Mouse (Mus musculus) CH12.LX (cell line): Measurements from ENCODE around the gene Tmco1. TPM values are rescaled to one million over a fixed set of nuclear protein-coding genes. Genes with fewer than 3 reads are reported as not detected.

Experiments used
- DNase-seq: peaks from one replicate; pipeline ENCODE4 v3.0.0-alpha.2; 2013; ENCODE audit errors: extremely low read depth
- H3K27ac ChIP-seq: 2 replicates; pipeline ENCODE4 v1.5.1; 2012; ENCODE audit warnings: low read depth, mild to moderate bottlenecking, control low read depth, moderate library complexity; ENCODE audit not compliant: insufficient read depth
- H3K27me3 ChIP-seq: replicated peaks from 2 replicates; pipeline ENCODE3; 2012; ENCODE audit warnings: inconsistent platforms
- H3K36me3 ChIP-seq, 2 experiments: replicated peaks in 1 of 2; 2 replicates each; pipeline versions ENCODE3 to v1.6.1; 2012; ENCODE audit warnings: inconsistent platforms in 1 of 2, low read length in 1 of 2, mild to moderate bottlenecking in 1 of 2, mixed read lengths in 1 of 2, moderate library complexity in 1 of 2; ENCODE audit not compliant: control insufficient read depth in 1 of 2, insufficient read depth in 1 of 2
- H3K4me1 ChIP-seq, 2 experiments: 2 replicates each; pipeline ENCODE4 v1.6.1; 2012; ENCODE audit warnings: inconsistent platforms in 1 of 2, moderate library complexity in 1 of 2; ENCODE audit not compliant: insufficient read depth in 2 of 2, control insufficient read depth in 1 of 2
- H3K4me2 ChIP-seq: 2 replicates; pipeline ENCODE4 v1.6.1; 2012; ENCODE audit warnings: low read depth, mild to moderate bottlenecking, control low read depth; ENCODE audit not compliant: poor library complexity, insufficient read depth, severe bottlenecking
- H3K4me3 ChIP-seq, 3 experiments: fragments of 150-350 bp in 1 of 3; sonication (generic) in 1 of 3; replicated peaks in 1 of 3; 2 replicates each; pipeline versions ENCODE3 to v1.5.1; 2011 to 2012; ENCODE audit warnings: low read depth in 2 of 3, low read length in 2 of 3, mild to moderate bottlenecking in 2 of 3, moderate library complexity in 2 of 3, control low read depth in 1 of 3, improper control_type of control experiment in 1 of 3, inconsistent platforms in 1 of 3, mixed read lengths in 1 of 3; ENCODE audit not compliant: poor library complexity in 1 of 3
- H3K79me2 ChIP-seq: replicated peaks from 2 replicates; pipeline ENCODE4 v1.6.1; 2012; ENCODE audit warnings: mild to moderate bottlenecking, moderate library complexity; ENCODE audit not compliant: control insufficient read depth, poor library complexity, insufficient read depth, severe bottlenecking; ENCODE audit errors: extremely low read depth
- H3K9ac ChIP-seq: 2 replicates; pipeline ENCODE4 v1.6.1; 2012; ENCODE audit warnings: low read depth, mild to moderate bottlenecking, control low read depth, moderate library complexity; ENCODE audit not compliant: insufficient read depth
- H3K9me3 ChIP-seq: replicated peaks from 2 replicates; pipeline ENCODE3; 2012; ENCODE audit warnings: low read length, inconsistent platforms, mixed read lengths
- BHLHE40 ChIP-seq: IDR thresholded peaks from 2 replicates; pipeline ENCODE4 v1.6.1; 2011; ENCODE audit warnings: mild to moderate bottlenecking, low read depth, low read length, improper control_type of control experiment
- CHD1 ChIP-seq: IDR thresholded peaks from 2 replicates; pipeline ENCODE4 v1.6.1; 2012; ENCODE audit warnings: low read depth, low read length, improper control_type of control experiment, inconsistent platforms
- CHD2 ChIP-seq: IDR thresholded peaks from 2 replicates; pipeline ENCODE4 v1.6.1; 2011; ENCODE audit warnings: low read length, improper control_type of control experiment
- CTCF ChIP-seq, 2 experiments: IDR thresholded peaks in 1 of 2; conservative IDR thresholded peaks in 1 of 2; 2 replicates each; pipeline ENCODE4 v1.5.1; 2011 to 2012; ENCODE audit warnings: low read depth in 2 of 2, low read length in 2 of 2, improper control_type of control experiment in 1 of 2, inconsistent platforms in 1 of 2, mild to moderate bottlenecking in 1 of 2, moderate library complexity in 1 of 2
- E2F4 ChIP-seq: IDR thresholded peaks from 2 replicates; pipeline ENCODE4 v1.6.1; 2011; ENCODE audit warnings: low read depth, low read length, improper control_type of control experiment; ENCODE audit not compliant: insufficient replicate concordance
- ELF1 ChIP-seq: IDR thresholded peaks from 2 replicates; pipeline ENCODE4 v1.6.1; 2014; ENCODE audit warnings: low read depth, mild to moderate bottlenecking, inconsistent platforms, low read length, improper control_type of control experiment
- EP300 ChIP-seq: IDR thresholded peaks from 2 replicates; pipeline ENCODE4 v1.6.1; 2011; ENCODE audit warnings: low read length, improper control_type of control experiment
- ETS1 ChIP-seq: conservative IDR thresholded peaks from 2 replicates; pipeline ENCODE4 v1.6.1; 2012; ENCODE audit warnings: low read depth, mild to moderate bottlenecking, inconsistent platforms, low read length, improper control_type of control experiment, moderate library complexity
- GABPA ChIP-seq: IDR thresholded peaks from 2 replicates; pipeline ENCODE4 v1.6.1; 2012; ENCODE audit warnings: low read depth, low read length, improper control_type of control experiment, inconsistent platforms; ENCODE audit not compliant: insufficient replicate concordance
- HCFC1 ChIP-seq: IDR thresholded peaks from 2 replicates; pipeline ENCODE4 v1.6.1; 2012; ENCODE audit warnings: low read depth, mild to moderate bottlenecking, inconsistent platforms, low read length, improper control_type of control experiment
- IRF4 ChIP-seq: IDR thresholded peaks from 2 replicates; pipeline ENCODE4 v1.6.1; 2014; ENCODE audit warnings: low read depth, mild to moderate bottlenecking, inconsistent platforms, low read length, improper control_type of control experiment
- JUN ChIP-seq: IDR thresholded peaks from 2 replicates; pipeline ENCODE4 v1.6.1; 2011; ENCODE audit warnings: low read depth, mild to moderate bottlenecking, low read length, improper control_type of control experiment, moderate library complexity; ENCODE audit not compliant: insufficient read depth
- JUND ChIP-seq: conservative IDR thresholded peaks from 2 replicates; pipeline ENCODE4 v1.6.1; 2011; ENCODE audit warnings: low read depth, low read length, improper control_type of control experiment
- KAT2A ChIP-seq: IDR thresholded peaks from 2 replicates; pipeline ENCODE4 v1.6.1; 2012; ENCODE audit warnings: low read length, improper control_type of control experiment, inconsistent platforms; ENCODE audit not compliant: insufficient replicate concordance
- MAFK ChIP-seq: IDR thresholded peaks from 2 replicates; pipeline ENCODE4 v1.6.1; 2011; ENCODE audit warnings: low read length, improper control_type of control experiment; ENCODE audit not compliant: insufficient replicate concordance
- MAX ChIP-seq: IDR thresholded peaks from 2 replicates; pipeline ENCODE4 v1.6.1; 2011; ENCODE audit warnings: low read length, improper control_type of control experiment
- MAZ ChIP-seq: IDR thresholded peaks from 2 replicates; pipeline ENCODE4 v1.6.1; 2012; ENCODE audit warnings: low read depth, mild to moderate bottlenecking, inconsistent platforms, low read length, improper control_type of control experiment, moderate library complexity
- MEF2A ChIP-seq: IDR thresholded peaks from 2 replicates; pipeline ENCODE4 v1.6.1; 2014; ENCODE audit warnings: low read depth, mild to moderate bottlenecking, inconsistent platforms, low read length, improper control_type of control experiment, borderline replicate concordance
- MXI1 ChIP-seq: IDR thresholded peaks from 2 replicates; pipeline ENCODE4 v1.6.1; 2011; ENCODE audit warnings: mild to moderate bottlenecking, low read depth, low read length, improper control_type of control experiment
- MYC ChIP-seq: IDR thresholded peaks from 2 replicates; pipeline ENCODE4 v1.6.1; 2011; ENCODE audit warnings: low read depth, mild to moderate bottlenecking, improper control_type of control experiment, low read length
- NELFE ChIP-seq: IDR thresholded peaks from 2 replicates; pipeline ENCODE4 v1.6.1; 2011; ENCODE audit warnings: low read depth, low read length, improper control_type of control experiment
- NRF1 ChIP-seq: IDR thresholded peaks from 2 replicates; pipeline ENCODE4 v1.6.1; 2014; ENCODE audit warnings: low read depth, mild to moderate bottlenecking, inconsistent platforms, low read length, improper control_type of control experiment, moderate library complexity
- PAX5 ChIP-seq: IDR thresholded peaks from 2 replicates; pipeline ENCODE4 v1.6.1; 2012; ENCODE audit warnings: low read length, inconsistent platforms, mixed read lengths
- POLR2A ChIP-seq: IDR thresholded peaks from 2 replicates; pipeline ENCODE4 v1.6.1; 2011; ENCODE audit warnings: low read depth, mild to moderate bottlenecking, improper control_type of control experiment, low read length
- POLR2AphosphoS2 ChIP-seq: IDR thresholded peaks from 2 replicates; pipeline ENCODE4 v1.6.1; 2011; ENCODE audit warnings: low read depth, low read length, improper control_type of control experiment
- RAD21 ChIP-seq: IDR thresholded peaks from 2 replicates; pipeline ENCODE4 v1.6.1; 2011; ENCODE audit warnings: low read depth, mild to moderate bottlenecking, low read length, improper control_type of control experiment, moderate library complexity
- RCOR1 ChIP-seq: conservative IDR thresholded peaks from 2 replicates; pipeline ENCODE4 v1.6.1; 2012; ENCODE audit warnings: low read depth, mild to moderate bottlenecking, inconsistent platforms, low read length, improper control_type of control experiment
- SIN3A ChIP-seq: IDR thresholded peaks from 2 replicates; pipeline ENCODE4 v1.6.1; 2012; ENCODE audit warnings: low read length, improper control_type of control experiment, inconsistent platforms
- SMC3 ChIP-seq: IDR thresholded peaks from 2 replicates; pipeline ENCODE4 v1.6.1; 2011; ENCODE audit warnings: low read depth, low read length, improper control_type of control experiment
- TBP ChIP-seq: conservative IDR thresholded peaks from 2 replicates; pipeline ENCODE4 v1.6.1; 2011; ENCODE audit warnings: low read depth, low read length, improper control_type of control experiment
- TCF12 ChIP-seq: IDR thresholded peaks from 2 replicates; pipeline ENCODE4 v1.6.1; 2014; ENCODE audit warnings: low read depth, mild to moderate bottlenecking, inconsistent platforms, low read length, improper control_type of control experiment
- UBTF ChIP-seq: IDR thresholded peaks from 2 replicates; pipeline ENCODE4 v1.6.1; 2012; ENCODE audit warnings: low read depth, mild to moderate bottlenecking, inconsistent platforms, low read length, improper control_type of control experiment, moderate library complexity
- USF1 ChIP-seq: IDR thresholded peaks from 2 replicates; pipeline ENCODE4 v1.6.1; 2014; ENCODE audit warnings: low read depth, mild to moderate bottlenecking, inconsistent platforms, low read length, improper control_type of control experiment
- USF2 ChIP-seq: conservative IDR thresholded peaks from 2 replicates; pipeline ENCODE4 v1.6.1; 2011; ENCODE audit warnings: low read depth, low read length, improper control_type of control experiment
- ZC3H11A ChIP-seq: IDR thresholded peaks from 2 replicates; pipeline ENCODE4 v1.6.1; 2012; ENCODE audit warnings: low read depth, mild to moderate bottlenecking, inconsistent platforms, low read length, improper control_type of control experiment
- ZKSCAN1 ChIP-seq: IDR thresholded peaks from 2 replicates; pipeline ENCODE4 v1.6.1; 2012; ENCODE audit warnings: low read depth, inconsistent platforms, low read length, improper control_type of control experiment, borderline replicate concordance
- ZMIZ1 ChIP-seq: IDR thresholded peaks from 2 replicates; pipeline ENCODE4 v1.6.1; 2012; ENCODE audit warnings: low read depth, mild to moderate bottlenecking, inconsistent platforms, low read length, improper control_type of control experiment
- ZNF384 ChIP-seq: IDR thresholded peaks from 2 replicates; pipeline ENCODE4 v1.6.1; 2012; ENCODE audit warnings: low read depth, low read length, improper control_type of control experiment, inconsistent platforms
- dilution Hi-C: fragments of 300-500 bp; cut with MboI; formaldehyde crosslinking; loops from 2 replicates; pipeline ENCODE4 v1.14.3; 2020; ENCODE audit warnings: low sequenced_read_pairs; ENCODE audit not compliant: extremely low pct_unique_long_range_greater_than_20kb, extremely low pct_ligation_motif_present
- in situ Hi-C: fragments of 300-500 bp; cut with MboI; formaldehyde crosslinking; loops from 3 replicates; pipeline ENCODE4 v1.14.3; 2019; ENCODE audit warnings: low sequenced_read_pairs, low pct_ligation_motif_present, low pct_unique_long_range_greater_than_20kb, mixed read lengths
- polyA plus RNA-seq: library from polyadenylated mRNA; unstranded; fragments of >175 nt; gene quantifications from 2 replicates; pipeline ENCODE4 v1.2.1, GENCODE M21; 2012; ENCODE audit warnings: low read depth; ENCODE audit not compliant: insufficient read length
- total RNA-seq, 2 experiments: library from RNA; depleted of rRNA; stranded (reverse); fragments of 300-350 nt in 1 of 2; fragments of >200 nt in 1 of 2; gene quantifications; 2 replicates each; pipeline ENCODE4 v1.2.3; 2012 to 2014

The Tmco1 gene
- total RNA-seq (2012; rRNA removed) (80.6 and 87.0 TPM in 2 replicates), total RNA-seq (2014; rRNA removed) (153 and 168 TPM in 2 replicates), polyA plus RNA-seq (92.8 and 127 TPM in 2 replicates)

DNA sequence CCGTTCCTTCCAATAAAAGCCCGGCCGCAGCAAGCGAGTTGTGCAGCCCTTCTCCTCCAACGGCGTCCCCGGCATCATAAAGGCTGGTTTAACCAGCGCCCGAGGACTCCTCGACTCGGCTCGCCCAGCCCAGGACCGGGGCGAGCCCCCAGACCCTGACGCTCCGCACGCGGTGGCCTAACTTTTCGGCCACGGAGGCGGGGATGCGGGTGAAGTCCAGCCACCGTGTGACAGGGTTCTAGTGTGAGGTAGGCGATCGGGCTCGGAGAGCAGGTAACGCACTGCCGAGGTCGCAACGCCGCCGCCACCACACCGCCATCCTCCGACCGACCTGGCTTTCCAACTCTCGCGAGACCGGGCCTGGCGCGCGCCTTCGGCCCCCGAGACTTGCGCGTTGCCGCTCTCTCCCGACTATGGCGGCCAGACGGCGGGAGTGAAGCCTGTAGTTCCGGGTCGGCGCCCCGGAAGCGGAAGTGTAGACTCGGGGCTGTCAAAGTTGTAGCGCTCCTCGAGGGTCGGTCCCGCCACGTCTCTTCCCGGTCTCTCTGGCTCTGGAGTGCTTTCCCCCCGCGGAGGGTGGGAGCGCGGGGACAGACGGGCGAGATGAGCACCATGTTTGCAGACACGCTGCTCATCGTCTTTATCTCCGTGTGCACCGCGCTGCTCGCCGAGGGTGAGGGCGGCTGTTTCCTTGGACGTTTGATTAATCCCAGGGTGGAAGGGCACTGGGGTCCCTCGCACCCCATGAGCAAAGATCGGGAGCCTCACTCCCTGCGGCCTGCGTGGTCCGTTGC lies at the start of gene Tmco1:
Tmco1 (plus strand) TSS at position 118 of the 794 bp plus-strand sequence.
- in situ Hi-C loops (no loop called here), dilution Hi-C loops (no loop called here)
- Histone ChIP-seq H3K4me2 (peak within 1 kb of the TSS; percentile 97), H3K4me1 (peaks cover 0 to 30% of the 10 kb centered on the region in 2 experiments; a peak in 2 of 4 replicates), H3K4me3 (peak within 1 kb of the TSS; percentile 92 to 99 (median 97)), H3K9ac (peak within 1 kb of the TSS; percentile 99), H3K9me3 (no peaks in the 10 kb centered on the region), H3K27ac (peak within 1 kb of the TSS; percentile 73), H3K79me2 (peaks cover 8% of the 10 kb centered on the region), H3K36me3 (peaks cover 3 to 26% of the 10 kb centered on the region in 2 experiments), H3K27me3 (no peaks in the 10 kb centered on the region)
- DNase-seq = peak; percentile 96
- TF ChIP-seq ZNF384 (no peak), MEF2A (peak; percentile 66; the same call in 1 of the 2 replicates), MAZ (peak; percentile 69; the same call in 1 of the 2 replicates), JUND (no peak), UBTF (0 out of 2 replicates have a peak, but pooled peaks have one; percentile 52), KAT2A (peak; percentile 99), PAX5 (no peak), USF2 (no peak), ZMIZ1 (peak; percentile 86), RCOR1 (0 out of 2 replicates have a peak, but pooled peaks have one; percentile 50), ZC3H11A (no peak), ELF1 (peak; percentile 97), JUN (no peak), MAFK (no peak), SIN3A (peak; percentile 97), HCFC1 (peak; percentile 97), BHLHE40 (no peak), SMC3 (no peak), CTCF (conservative IDR thresholded peaks at IDR 0.05 in 1 of 2, IDR thresholded peaks at IDR 0.05 in 1 of 2; ENCODE audit: low read depth in 2 of 2, low read length in 2 of 2) (no peak), RAD21 (no peak), EP300 (no peak), IRF4 (peak; percentile 61; the same call in 1 of the 2 replicates), POLR2A (peak; percentile 96), E2F4 (peak; percentile 92; the same call in 1 of the 2 replicates), CHD2 (peak; percentile 100), MAX (peak; percentile 79), NRF1 (peak; percentile 83), NELFE (peak; percentile 92), TBP (peak; percentile 66), MYC (peak; percentile 72; the same call in 1 of the 2 replicates), MXI1 (peak; percentile 93), TCF12 (peak; percentile 98), GABPA (peak; percentile 50; the same call in 1 of the 2 replicates), USF1 (no peak), ZKSCAN1 (no peak), POLR2AphosphoS2 (peak; percentile 38; the same call in 1 of the 2 replicates), CHD1 (no peak), ETS1 (no peak)
